Mouse (Mus musculus) fibroblast of lung, adult 2 months (primary cell): ENCODE measurements around the gene Dip2b.
A peak's percentile ranks its signal among the peaks of the same experiment; 100 is the strongest.

Source experiments
- DNase-seq: peaks from one replicate; pipeline ENCODE4 v3.0.0-alpha.2; 2011; ENCODE audit warnings: low read depth

Gene Dip2b

GRCm38 (mm10) chr15:100129151-100129790, 90.8 kb downstream of the Dip2b start:
- DNase-seq: no peak

DNA sequence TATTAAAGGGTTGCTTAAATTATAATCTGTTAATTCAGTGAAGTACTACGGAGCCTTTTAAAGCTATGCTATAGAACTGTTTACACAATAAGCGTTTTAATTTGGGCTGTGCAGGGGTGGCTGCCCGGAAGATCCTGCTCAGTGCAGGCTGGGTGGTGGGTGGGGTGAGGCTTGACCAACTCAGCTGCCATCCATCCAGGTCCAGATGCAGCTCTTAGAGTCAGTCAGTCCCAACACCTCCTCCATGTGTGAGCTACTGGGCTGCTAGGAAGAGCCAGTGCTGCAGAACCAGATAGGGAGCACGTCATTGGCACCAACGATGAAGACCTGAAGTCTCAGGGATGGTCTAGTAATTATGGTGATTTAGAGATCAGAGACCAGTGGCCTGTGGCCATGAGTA, 101.2 kb downstream of the Dip2b start:
- DNase-seq: no peak

DNA sequence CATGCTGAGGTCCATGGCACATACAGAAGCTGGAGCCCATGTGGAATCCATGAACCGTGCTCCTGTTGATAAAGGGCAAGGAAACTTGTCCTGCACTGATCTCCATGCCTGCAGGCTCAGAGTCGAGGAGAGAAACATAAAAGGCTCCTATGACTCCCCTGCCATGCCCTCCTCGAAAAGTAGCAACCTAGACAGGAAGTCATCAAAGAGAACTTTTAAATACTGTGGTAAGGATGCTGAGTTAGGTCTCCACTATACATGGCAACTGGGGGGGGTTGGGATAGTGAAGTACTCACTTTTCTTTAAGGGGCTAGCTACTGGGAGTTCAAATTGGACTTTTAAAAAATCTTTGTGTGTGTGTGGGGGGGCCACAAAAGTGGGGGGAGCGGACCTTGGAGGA, 102.0 kb downstream of the Dip2b start:
- no peak for DNase-seq

DNA sequence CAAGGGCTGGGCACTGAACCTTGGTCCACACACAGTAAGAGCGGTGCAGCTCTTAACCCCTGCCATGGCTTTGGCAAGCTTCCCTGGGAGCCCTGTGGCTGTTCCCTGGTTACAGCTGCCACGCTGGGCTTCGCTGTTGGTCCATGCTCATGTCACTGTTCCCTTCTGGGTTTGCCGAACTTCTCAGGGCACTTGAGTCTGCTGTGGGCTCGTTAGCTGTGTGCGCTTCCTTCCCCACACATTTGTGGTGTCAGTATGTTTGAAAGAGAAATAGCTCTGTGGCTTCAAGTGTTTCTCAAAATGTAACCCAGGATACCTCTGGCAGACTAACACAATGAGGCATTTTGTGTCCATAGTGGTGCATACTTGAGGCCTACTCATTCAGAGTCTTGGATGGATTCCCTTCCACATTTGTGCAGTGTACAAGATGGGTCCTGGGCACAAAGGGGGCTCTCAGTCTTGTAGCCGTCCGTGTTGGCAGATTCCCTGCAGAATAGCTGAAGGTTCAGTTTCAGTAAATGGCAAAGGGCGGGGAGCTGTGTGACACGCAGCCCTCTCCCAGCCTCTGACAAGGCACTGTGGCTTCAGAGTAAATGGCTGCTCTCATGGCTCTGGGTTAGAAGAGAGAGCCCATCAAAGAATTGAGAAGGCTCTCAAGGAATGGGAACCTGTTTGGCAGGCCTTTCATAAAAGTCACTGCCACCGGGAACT, 104.8 kb downstream of the Dip2b start:
- DNase-seq: peak; percentile 80

GRCm38 (mm10) chr15:100144854-100145824, 106.7 kb downstream of the Dip2b start:
- DNase-seq: no peak

- DNase-seq: no peak
Measured at GRCm38 (mm10) chr15:100145917-100146316, 107.5 kb downstream of the Dip2b start.

DNA sequence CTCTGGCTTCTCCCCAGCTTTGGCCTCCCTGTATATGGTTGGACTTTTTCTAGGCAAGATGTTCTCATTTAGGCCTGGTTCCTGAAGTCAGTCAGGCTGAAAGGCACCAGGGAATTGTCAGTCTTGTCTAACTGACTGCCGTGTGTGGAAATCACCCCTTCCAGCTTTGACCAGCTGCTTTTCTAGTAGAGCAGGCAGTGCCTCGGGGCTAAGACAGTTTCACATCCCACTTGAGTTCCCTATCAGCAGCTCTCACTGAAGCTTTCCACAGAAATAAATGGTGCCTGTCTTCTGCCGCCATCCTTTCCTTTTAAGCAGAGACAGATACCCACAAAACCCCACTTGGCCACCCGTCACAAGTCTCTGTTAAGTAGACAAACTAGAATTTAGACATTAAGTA, 112.1 kb downstream of the Dip2b start:
- DNase-seq: no peak

GRCm38 (mm10) chr15:100152321-100152720, 113.9 kb downstream of the Dip2b start:
- DNase-seq: no peak

DNA sequence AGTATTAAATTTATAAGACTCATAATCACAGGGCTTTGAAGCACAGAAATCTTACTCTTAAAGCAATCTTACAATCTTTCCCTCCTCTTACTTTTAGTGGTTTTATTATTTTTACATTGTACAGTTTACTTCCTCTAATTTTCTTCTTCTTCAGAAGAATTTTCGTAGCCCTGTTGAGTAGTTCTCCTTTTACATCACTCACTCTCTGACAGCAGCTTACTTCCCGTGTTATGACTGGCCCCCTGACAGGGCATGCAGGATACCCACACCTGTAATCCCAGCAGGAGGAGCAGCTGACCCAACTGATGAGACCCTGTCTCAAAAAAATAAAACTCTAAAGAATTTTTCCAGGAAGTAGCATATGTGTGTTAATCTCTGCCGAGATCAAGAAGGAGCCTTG, 114.6 kb downstream of the Dip2b start:
- no peak for DNase-seq

GRCm38 (mm10) chr15:100156095-100156707, 117.7 kb downstream of the Dip2b start:
- DNase-seq: no peak

- DNase-seq: no peak
Measured at GRCm38 (mm10) chr15:100156781-100157470, 118.5 kb downstream of the Dip2b start.

- DNase-seq: no peak
Measured at GRCm38 (mm10) chr15:100158985-100159384, 120.5 kb downstream of the Dip2b start.

GRCm38 (mm10) chr15:100161747-100162280, 123.3 kb downstream of the Dip2b start:
- peak; percentile 91 for DNase-seq

- DNase-seq: no peak
Measured at GRCm38 (mm10) chr15:100163381-100164051, 125.1 kb downstream of the Dip2b start.

GRCm38 (mm10) chr15:100166464-100166863, 128.0 kb downstream of the Dip2b start:
- no peak for DNase-seq

DNA sequence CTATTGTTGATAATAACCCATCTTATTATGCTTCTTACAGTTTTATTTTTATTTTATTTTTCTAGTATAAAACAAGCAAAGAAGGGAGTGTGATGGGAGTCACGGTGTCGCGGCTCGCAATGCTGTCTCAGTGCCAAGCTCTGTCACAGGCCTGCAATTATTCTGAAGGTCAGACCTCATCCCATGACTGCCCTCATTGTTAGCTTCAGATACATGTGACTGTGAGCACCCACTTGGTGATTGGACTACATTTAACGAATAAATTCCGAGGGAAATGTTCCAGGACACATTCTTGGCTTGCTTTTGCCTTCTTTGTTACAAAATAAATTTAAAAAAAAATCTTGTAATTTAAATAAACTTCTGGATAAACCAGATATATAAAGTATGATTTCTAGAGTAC, 129.3 kb downstream of the Dip2b start:
- peak; percentile 91 for DNase-seq

DNA sequence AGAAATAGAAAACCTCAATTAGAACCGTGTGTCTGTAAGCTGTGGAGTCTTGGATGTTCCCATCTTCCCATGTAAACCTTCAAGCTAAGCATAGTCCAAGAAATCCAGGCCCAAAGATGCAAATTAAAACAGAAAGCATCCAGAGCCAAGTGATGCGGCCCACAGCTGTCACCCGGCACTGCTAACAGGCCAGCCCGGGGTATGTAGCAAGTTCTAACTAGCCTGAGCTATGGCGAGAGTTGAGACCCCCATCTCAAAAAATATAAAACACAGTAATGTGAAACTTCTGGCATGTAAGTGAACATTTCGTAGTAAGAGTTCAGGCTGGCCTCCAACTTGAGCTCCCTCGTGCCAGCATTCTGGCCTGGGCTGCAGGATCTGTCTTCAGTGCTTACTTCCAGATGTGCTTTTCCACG, 129.7 kb downstream of the Dip2b start:
- peak; percentile 81 for DNase-seq

DNA sequence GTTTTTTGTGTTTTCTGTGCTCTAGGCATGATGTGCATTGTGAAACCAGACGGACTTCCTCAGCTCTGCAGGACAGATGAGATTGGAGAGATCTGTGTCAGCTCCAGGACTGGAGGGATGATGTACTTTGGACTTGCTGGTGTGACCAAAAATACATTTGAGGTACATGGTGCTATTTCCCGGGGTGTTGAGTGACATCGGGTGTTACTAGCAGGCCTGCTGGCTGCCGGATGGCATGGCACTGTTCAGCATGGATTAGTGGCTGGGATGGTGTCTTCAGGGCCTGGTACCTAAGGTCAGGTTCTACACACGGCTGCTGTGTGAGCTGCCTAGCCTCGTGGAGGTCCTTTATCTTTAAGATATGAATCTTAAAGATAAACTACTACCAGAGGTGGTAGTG, 136.7 kb downstream of the Dip2b start:
- no peak for DNase-seq

GRCm38 (mm10) chr15:100177167-100177566, 138.7 kb downstream of the Dip2b start:
- no peak for DNase-seq

DNA sequence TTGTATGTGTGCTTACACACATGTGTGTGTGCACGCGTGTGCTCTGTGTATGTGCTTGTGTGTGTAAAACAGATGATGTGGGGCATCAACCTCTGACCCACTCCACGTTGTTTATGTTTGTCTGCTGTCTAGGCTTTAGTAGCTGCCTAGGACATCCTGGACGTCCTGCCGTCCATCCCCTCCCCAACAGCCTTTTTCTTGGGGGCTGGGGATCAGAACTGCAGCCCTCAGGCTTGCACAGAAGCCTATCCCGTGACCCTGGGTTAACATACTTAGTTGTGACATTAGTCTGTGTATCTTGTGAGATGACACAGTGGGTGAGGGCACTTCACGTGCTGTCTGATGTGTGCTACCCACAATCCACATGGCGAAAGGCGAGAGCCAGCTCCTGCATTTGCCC, 139.1 kb downstream of the Dip2b start:
- no peak for DNase-seq

- no peak for DNase-seq
Measured at GRCm38 (mm10) chr15:100178487-100178886, 140.0 kb downstream of the Dip2b start.
